Mouse (Mus musculus) forebrain, postnatal 0 days (tissue): Measurements from ENCODE around the gene Sema4a. TPM values are rescaled to one million over a fixed set of nuclear protein-coding genes. Genes with fewer than 3 reads are reported as not detected.

Experiments
- ATAC-seq: fragments of 200-750 bp; cut with Nextera tagmentation; 2 replicates; pipeline ENCODE4 v1.8.0; 2017; ENCODE audit warnings: mild to moderate bottlenecking, moderate library complexity
- DNase-seq: peaks from one replicate; pipeline ENCODE4 v3.0.0-alpha.2; 2015
- H3K27ac ChIP-seq: fragments of 300-500 bp; sonication (generic); 2 replicates; pipeline ENCODE4 v1.5.1; 2014; ENCODE audit warnings: low read depth, mild to moderate bottlenecking, antibody characterized with exemption, low read length, moderate library complexity, mixed read lengths
- H3K27me3 ChIP-seq: fragments of 300-500 bp; sonication (generic); 2 replicates; pipeline ENCODE4 v1.6.1; 2014; ENCODE audit warnings: mild to moderate bottlenecking, low read length, mixed read lengths; ENCODE audit not compliant: insufficient read depth
- H3K36me3 ChIP-seq: fragments of 300-500 bp; sonication (generic); 2 replicates; pipeline ENCODE4 v1.6.1; 2014; ENCODE audit warnings: mild to moderate bottlenecking, moderate library complexity; ENCODE audit not compliant: insufficient read depth
- H3K4me1 ChIP-seq: fragments of 300-500 bp; sonication (generic); 2 replicates; pipeline ENCODE4 v1.6.1; 2014; ENCODE audit warnings: antibody characterized with exemption; ENCODE audit not compliant: insufficient read depth
- H3K4me2 ChIP-seq: fragments of 300-500 bp; sonication (generic); 2 replicates; pipeline ENCODE4 v1.6.1; 2014; ENCODE audit warnings: low read depth, mild to moderate bottlenecking, moderate library complexity
- H3K4me3 ChIP-seq: fragments of 300-500 bp; sonication (generic); 2 replicates; pipeline ENCODE4 v1.5.1; 2014; ENCODE audit warnings: low read depth, low read length, mixed read lengths
- H3K9ac ChIP-seq: fragments of 300-500 bp; sonication (generic); 2 replicates; pipeline ENCODE4 v1.6.1; 2014; ENCODE audit warnings: mild to moderate bottlenecking
- H3K9me3 ChIP-seq: fragments of 300-500 bp; sonication (generic); 2 replicates; pipeline ENCODE4 v1.6.1; 2016; ENCODE audit warnings: low read length
- CTCF ChIP-seq: sonication (generic); IDR thresholded peaks from 2 replicates; pipeline ENCODE4 v1.5.1; 2016; ENCODE audit warnings: antibody characterized with exemption, control low read depth, low read depth
- WGBS: fragments of 180-500 bp; shearing (Covaris S2); extraction: QIAGEN DNeasy Blood & Tissue Kit; methylation state at CpG from one replicate; pipeline ENCODE4 v1.1.7; 2014; 5-methylcytosine and 5-hydroxymethylcytosine counted together
- polyA plus RNA-seq: library from polyadenylated mRNA; unstranded; fragments of >200 nt; fragmentation: Nextera tagmentation; extraction: Ambion mirVana; gene quantifications from 2 replicates; pipeline ENCODE4 v1.2.1, GENCODE M21; 2015
- total RNA-seq: library from RNA; depleted of rRNA; stranded (reverse); fragments of >200 nt; gene quantifications from 2 replicates; pipeline ENCODE4 v1.2.3, GENCODE M21; 2014; rRNA removed

Gene Sema4a
- total RNA-seq (31.5 and 33.0 TPM in 2 replicates), polyA plus RNA-seq (19.1 and 25.8 TPM in 2 replicates)

DNA sequence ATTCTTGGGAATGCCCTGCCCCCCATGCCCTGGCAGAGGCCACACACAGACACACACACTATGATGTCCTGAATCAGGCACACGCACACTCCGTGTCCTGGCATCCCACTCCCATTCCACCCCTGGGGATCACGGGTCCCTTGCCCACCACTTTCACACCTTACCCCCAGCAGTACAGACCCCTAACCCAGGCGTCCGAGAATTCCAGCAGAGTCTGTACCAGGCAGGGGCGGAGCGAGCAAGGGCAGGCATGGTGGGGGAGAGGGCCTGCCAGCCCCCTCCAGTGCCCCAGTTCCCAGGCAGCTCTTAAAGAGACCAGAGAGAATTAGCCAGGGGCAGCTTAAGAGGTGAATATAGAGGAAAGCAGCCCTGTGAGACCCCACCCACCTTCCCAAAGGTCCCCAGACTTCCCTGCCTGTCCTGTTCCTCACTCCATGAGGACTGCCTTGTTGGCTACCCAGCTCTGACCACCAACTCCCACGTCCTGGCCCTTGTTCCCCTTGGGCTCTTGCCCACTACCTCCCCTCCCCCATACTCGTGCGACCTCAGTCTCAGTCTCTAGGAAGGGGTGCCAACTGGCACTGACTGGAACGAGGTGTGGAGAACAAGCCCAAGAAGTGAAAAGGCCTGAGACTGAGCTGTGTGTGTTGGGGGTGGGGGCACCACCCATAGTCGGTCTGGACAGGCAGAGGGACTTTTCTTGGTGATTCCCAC, at the start of gene Sema4a:
Sema4a (minus strand) TSS at position 200 of the 714 bp plus-strand sequence.
- H3K27me3 ChIP-seq, result no peaks in the 10 kb centered on the region
- H3K9me3 ChIP-seq, result no peaks in the 10 kb centered on the region
- WGBS, result 27% methylated on average over 12 of the region's 12 CpGs
- peak within 1 kb of the TSS; percentile 29; the same call in 1 of the 2 replicates for H3K27ac ChIP-seq
- TF ChIP-seq CTCF, result no peak
- H3K4me3 ChIP-seq, result no peak within 1 kb of the TSS
- H3K4me2 ChIP-seq, result no peak within 1 kb of the TSS
- H3K9ac ChIP-seq, result 0 out of 2 replicates have a peak within 1 kb of the TSS, but pooled peaks have one; percentile 3
- peaks cover 17% of the 10 kb centered on the region; the same call in 1 of the 2 replicates for H3K4me1 ChIP-seq
- peak; percentile 39 for ATAC-seq
- peak; percentile 56 for DNase-seq
- no peaks in the 10 kb centered on the region for H3K36me3 ChIP-seq

DNA sequence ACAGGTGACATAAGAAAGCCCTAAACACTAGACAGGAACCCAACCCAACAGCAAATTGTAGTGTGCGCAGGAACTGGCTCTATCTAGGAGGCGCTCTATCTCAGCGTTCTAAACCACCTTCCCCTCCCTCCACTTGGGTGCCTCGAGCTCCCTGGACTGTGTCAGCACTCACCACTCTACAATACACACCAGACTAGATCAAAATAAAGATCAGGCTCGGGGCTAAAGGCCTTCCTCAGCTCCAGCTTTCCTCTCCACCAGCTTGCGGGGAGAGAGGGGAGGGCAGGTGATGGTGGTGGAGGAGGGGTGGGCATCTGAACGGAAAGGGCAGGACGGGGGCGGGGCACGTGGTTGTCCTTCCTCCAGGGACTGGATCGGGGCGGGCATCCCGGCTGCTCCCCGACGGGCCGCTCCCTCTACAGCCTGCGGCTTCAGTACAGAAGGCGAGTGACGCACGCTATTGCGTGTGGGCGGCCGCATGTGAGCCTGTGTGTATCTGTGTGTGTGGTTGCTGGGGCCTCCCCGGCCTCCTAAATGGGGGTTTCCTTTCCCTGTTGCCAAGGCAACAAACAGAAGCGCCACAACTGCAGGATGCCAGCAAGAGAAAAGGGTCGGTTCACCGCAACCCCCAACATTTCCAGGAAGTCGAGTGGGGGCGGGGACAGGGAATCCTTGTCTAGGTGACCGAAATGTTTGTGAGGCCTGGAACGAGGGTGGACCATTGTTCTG, 48.9 kb upstream of the Sema4a start, which contains the start of gene Lmna:
Lmna (minus strand) TSS at position 265 of the 729 bp plus-strand sequence.
- Histone ChIP-seq H3K4me3 (peak within 1 kb of the TSS; percentile 38), H3K9me3 (no peaks in the 10 kb centered on the region), H3K27ac (peak within 1 kb of the TSS; percentile 85), H3K4me1 (peaks cover 14% of the 10 kb centered on the region; the same call in 1 of the 2 replicates), H3K36me3 (no peaks in the 10 kb centered on the region), H3K27me3 (no peaks in the 10 kb centered on the region; the same call in 1 of the 2 replicates), H3K4me2 (peak within 1 kb of the TSS; percentile 61), H3K9ac (peak within 1 kb of the TSS; percentile 57)
- peak; percentile 61 for TF ChIP-seq CTCF
- ATAC-seq, result peak; percentile 98
- WGBS, result 1% methylated on average over 30 of the region's 31 CpGs
- peak; percentile 92 for DNase-seq

DNA sequence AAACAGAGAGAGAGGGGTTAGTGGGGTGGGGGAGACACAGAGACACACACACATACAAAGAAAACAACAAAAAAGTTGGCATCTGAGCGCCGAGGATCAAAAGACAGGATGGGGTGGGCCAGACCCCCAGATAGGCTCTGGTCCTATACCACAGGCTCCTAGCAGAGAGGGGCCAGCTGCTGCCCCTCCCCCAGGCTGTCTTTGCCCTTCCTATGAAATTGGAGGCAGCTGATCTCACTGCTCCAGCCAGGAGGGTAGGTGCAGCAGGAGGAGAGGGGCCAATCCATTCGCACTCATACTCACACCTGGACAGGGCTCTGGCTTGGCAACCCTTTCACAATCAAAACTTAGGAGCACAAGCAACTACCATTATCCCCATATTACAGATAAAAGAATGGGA, 48.3 kb upstream of the Sema4a start:
- Histone ChIP-seq H3K36me3 (no peaks in the 10 kb centered on the region), H3K27ac (peak overlapping the region; percentile 85), H3K4me2 (peak overlapping the region; percentile 61), H3K9ac (peak overlapping the region; percentile 57), H3K4me3 (peak overlapping the region; percentile 38), H3K9me3 (no peaks in the 10 kb centered on the region), H3K27me3 (no peaks in the 10 kb centered on the region; the same call in 1 of the 2 replicates), H3K4me1 (peaks cover 14% of the 10 kb centered on the region; the same call in 1 of the 2 replicates)
- 62% methylated on average over 3 of the region's 3 CpGs for WGBS
- no peak for TF ChIP-seq CTCF
- no peak for ATAC-seq
- DNase-seq, result no peak

DNA sequence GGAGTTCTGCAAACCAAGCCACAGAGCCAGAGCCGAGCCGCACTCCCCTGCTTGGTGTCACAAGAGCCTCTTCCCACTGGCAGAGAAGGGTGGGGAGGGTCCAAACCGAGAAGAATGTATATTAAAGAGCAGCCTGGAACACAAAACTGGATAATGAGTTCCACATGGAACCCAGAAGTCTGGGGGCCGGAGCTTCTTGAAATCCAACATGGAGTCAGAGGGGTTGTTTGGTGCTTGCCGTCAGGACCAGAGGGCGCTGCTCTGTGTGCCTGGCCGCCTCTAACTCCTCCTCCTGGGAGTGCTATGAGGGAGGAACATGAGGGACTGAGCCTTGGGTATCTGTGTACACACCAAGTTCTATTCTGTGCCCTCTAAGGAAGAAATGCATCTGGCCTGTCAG, 44.8 kb upstream of the Sema4a start:
- Histone ChIP-seq H3K27ac (no peak overlapping the region), H3K4me1 (peaks cover 29% of the 10 kb centered on the region), H3K9ac (no peak overlapping the region), H3K4me2 (no peak overlapping the region), H3K27me3 (no peaks in the 10 kb centered on the region; the same call in 1 of the 2 replicates), H3K4me3 (no peak overlapping the region), H3K9me3 (no peaks in the 10 kb centered on the region), H3K36me3 (no peaks in the 10 kb centered on the region)
- WGBS, result 55% methylated on average over 7 of the region's 7 CpGs
- ATAC-seq (no peak), DNase-seq (no peak)
- TF ChIP-seq CTCF, result no peak

DNA sequence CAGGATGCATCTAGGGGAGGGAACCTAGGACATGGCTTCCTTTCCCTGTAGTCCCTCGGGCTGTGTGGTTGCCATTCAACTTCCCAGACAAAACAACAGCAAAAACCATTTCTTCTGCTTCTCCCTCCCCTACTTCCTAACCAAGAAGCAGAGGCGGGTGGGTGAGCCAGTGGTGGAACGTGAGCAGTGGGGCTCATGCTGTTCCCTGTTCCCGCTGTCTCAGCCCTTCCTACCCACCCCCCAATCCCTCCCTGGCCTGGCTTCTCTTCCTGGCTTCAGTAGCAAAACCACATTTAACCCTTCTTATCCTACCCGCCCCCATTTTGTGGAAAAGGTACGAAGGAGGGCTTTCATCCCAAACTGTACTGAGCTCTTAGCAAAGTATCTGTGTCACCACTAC, 44.1 kb upstream of the Sema4a start:
- 65% methylated on average over 6 of the region's 6 CpGs for WGBS
- Histone ChIP-seq H3K36me3 (no peaks in the 10 kb centered on the region), H3K4me3 (no peak overlapping the region), H3K9me3 (no peaks in the 10 kb centered on the region), H3K27ac (no peak overlapping the region), H3K4me1 (peaks cover 23% of the 10 kb centered on the region), H3K4me2 (no peak overlapping the region), H3K27me3 (no peaks in the 10 kb centered on the region; the same call in 1 of the 2 replicates), H3K9ac (no peak overlapping the region)
- no peak for DNase-seq
- no peak for TF ChIP-seq CTCF
- ATAC-seq, result no peak

DNA sequence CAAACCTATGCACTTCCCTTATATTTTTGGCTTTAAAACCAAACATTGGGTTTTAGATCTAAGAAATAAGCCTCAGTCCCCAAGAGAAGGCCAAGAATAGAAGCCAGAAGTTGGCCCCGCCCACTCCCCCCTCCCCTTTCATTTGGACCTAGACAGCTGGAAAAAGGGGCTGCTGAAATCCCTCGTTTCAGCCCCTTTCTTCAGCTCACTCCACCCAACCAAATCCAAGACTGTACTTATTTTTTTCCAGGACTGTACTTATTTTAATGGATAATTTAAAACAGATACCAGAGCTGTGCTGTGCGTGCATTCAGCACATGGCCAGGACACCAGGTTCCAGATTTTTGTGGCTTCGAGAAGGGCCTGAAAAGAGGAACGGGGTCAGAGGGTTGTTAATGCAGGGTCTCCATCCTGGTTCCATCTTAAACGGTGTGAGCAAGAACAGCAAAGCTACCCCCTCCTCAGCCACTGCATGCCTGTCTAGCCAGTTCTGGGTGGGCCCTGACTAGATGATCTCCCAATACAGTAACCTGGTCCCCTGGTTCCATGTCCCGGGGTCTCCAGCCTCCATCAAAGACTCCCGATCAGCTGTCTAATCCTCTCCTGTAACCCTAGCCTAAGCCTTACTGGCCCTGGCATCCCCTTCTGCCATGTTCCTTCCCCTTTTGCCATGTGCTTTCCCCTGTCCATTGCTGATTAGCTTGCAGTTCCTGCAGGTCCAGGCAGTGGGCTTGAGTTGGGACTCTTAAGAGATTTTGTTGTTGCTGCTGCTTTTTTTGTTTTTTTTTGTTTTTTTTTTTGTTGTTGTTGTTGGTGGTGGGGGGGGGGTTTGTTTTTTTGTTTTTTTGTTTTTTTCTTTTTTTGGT, 43.1 kb upstream of the Sema4a start:
- Histone ChIP-seq H3K27me3 (no peaks in the 10 kb centered on the region; the same call in 1 of the 2 replicates), H3K36me3 (no peaks in the 10 kb centered on the region), H3K4me1 (peaks cover 17% of the 10 kb centered on the region), H3K9ac (no peak overlapping the region), H3K4me2 (0 out of 2 replicates have a peak overlapping the region, but pooled peaks have one; percentile 96), H3K4me3 (no peak overlapping the region), H3K27ac (no peak overlapping the region), H3K9me3 (no peaks in the 10 kb centered on the region)
- DNase-seq (no peak), ATAC-seq (no peak)
- 51% methylated on average over 8 of the region's 8 CpGs for WGBS
- no peak for TF ChIP-seq CTCF
